Mouse (Mus musculus): ENCODE data around the gene Calhm6. TPM values are rescaled to one million over a fixed set of nuclear protein-coding genes. Genes with fewer than 3 reads are reported as not detected.
A peak's percentile ranks its signal among the peaks of the same experiment; 100 is the strongest.

Calhm6 gene
- polyA plus RNA-seq, 1 experiment: not detected

GRCm38 (mm10) chr10:34141693-34142092 lies 13.9 kb upstream of the Calhm6 start:
- no peak overlapping the region for H3K4me3 ChIP-seq (ENCODE audit: insufficient read depth, poor library complexity, severe bottlenecking)
- no peaks in the 10 kb centered on the region for H3K79me3 ChIP-seq (ENCODE audit: low read depth)
- H3K79me2 ChIP-seq (ENCODE audit: control insufficient read depth, insufficient read depth): no peaks in the 10 kb centered on the region
- TF ChIP-seq FOSL1 (IDR thresholded peaks at IDR 0.05; ENCODE audit: insufficient read depth, low read length, poor library complexity, severe bottlenecking): no peak
- TF ChIP-seq USF1 (IDR thresholded peaks at IDR 0.05; ENCODE audit: low read depth): no peak
- TF ChIP-seq MYOD1 (IDR thresholded peaks at IDR 0.05; ENCODE audit: control insufficient read depth, insufficient read length, low read depth): no peak
- TF ChIP-seq MAX (IDR thresholded peaks at IDR 0.05): no peak
- no peak for TF ChIP-seq CEBPB (IDR thresholded peaks at IDR 0.05; ENCODE audit: low read depth)
- TF ChIP-seq MYOG (IDR thresholded peaks at IDR 0.05; ENCODE audit: control insufficient read depth, extremely low read depth, insufficient read length): no peak
- TF ChIP-seq CTCF (IDR thresholded peaks at IDR 0.05; ENCODE audit: control insufficient read depth, insufficient read depth, insufficient read length): no peak
- H3K27me3 ChIP-seq (ENCODE audit: control insufficient read depth, insufficient read depth, insufficient read length): no peaks in the 10 kb centered on the region
- no peaks in the 10 kb centered on the region for H3K36me3 ChIP-seq (ENCODE audit: control insufficient read depth, insufficient read depth)
- H3ac ChIP-seq (ENCODE audit: control insufficient read depth, insufficient read length, low read depth): no peak overlapping the region

GRCm38 (mm10) chr10:34139768-34140167 lies 12.0 kb upstream of the Calhm6 start:
- no peak for TF ChIP-seq CTCF (IDR thresholded peaks at IDR 0.05; ENCODE audit: control insufficient read depth, insufficient read depth, insufficient read length)
- no peak for TF ChIP-seq MAX (IDR thresholded peaks at IDR 0.05)
- no peak for TF ChIP-seq USF1 (IDR thresholded peaks at IDR 0.05; ENCODE audit: low read depth)
- TF ChIP-seq FOSL1 (IDR thresholded peaks at IDR 0.05; ENCODE audit: insufficient read depth, low read length, poor library complexity, severe bottlenecking): no peak
- TF ChIP-seq MYOD1 (IDR thresholded peaks at IDR 0.05; ENCODE audit: control insufficient read depth, insufficient read length, low read depth): no peak
- TF ChIP-seq CEBPB (IDR thresholded peaks at IDR 0.05; ENCODE audit: low read depth): no peak
- no peak for TF ChIP-seq MYOG (IDR thresholded peaks at IDR 0.05; ENCODE audit: control insufficient read depth, extremely low read depth, insufficient read length)
- Histone ChIP-seq H3K36me3 (ENCODE audit: control insufficient read depth, insufficient read depth) (no peaks in the 10 kb centered on the region), H3K79me2 (ENCODE audit: control insufficient read depth, insufficient read depth) (no peaks in the 10 kb centered on the region), H3ac (ENCODE audit: control insufficient read depth, insufficient read length, low read depth) (no peak overlapping the region), H3K4me3 (ENCODE audit: insufficient read depth, poor library complexity, severe bottlenecking) (no peak overlapping the region), H3K27me3 (ENCODE audit: control insufficient read depth, insufficient read depth, insufficient read length) (no peaks in the 10 kb centered on the region), H3K79me3 (ENCODE audit: low read depth) (no peaks in the 10 kb centered on the region)

GRCm38 (mm10) chr10:34138027-34138426 lies 10.2 kb upstream of the Calhm6 start:
- Histone ChIP-seq H3K79me3 (ENCODE audit: low read depth) (no peaks in the 10 kb centered on the region), H3ac (ENCODE audit: control insufficient read depth, insufficient read length, low read depth) (no peak overlapping the region), H3K4me3 (ENCODE audit: insufficient read depth, poor library complexity, severe bottlenecking) (no peak overlapping the region), H3K36me3 (ENCODE audit: control insufficient read depth, insufficient read depth) (no peaks in the 10 kb centered on the region), H3K79me2 (ENCODE audit: control insufficient read depth, insufficient read depth) (no peaks in the 10 kb centered on the region), H3K27me3 (ENCODE audit: control insufficient read depth, insufficient read depth, insufficient read length) (no peaks in the 10 kb centered on the region)
- TF ChIP-seq FOSL1 (IDR thresholded peaks at IDR 0.05; ENCODE audit: insufficient read depth, low read length, poor library complexity, severe bottlenecking): no peak
- TF ChIP-seq CEBPB (IDR thresholded peaks at IDR 0.05; ENCODE audit: low read depth): no peak
- TF ChIP-seq MAX (IDR thresholded peaks at IDR 0.05): no peak
- no peak for TF ChIP-seq USF1 (IDR thresholded peaks at IDR 0.05; ENCODE audit: low read depth)
- no peak for TF ChIP-seq MYOG (IDR thresholded peaks at IDR 0.05; ENCODE audit: control insufficient read depth, extremely low read depth, insufficient read length)
- no peak for TF ChIP-seq CTCF (IDR thresholded peaks at IDR 0.05; ENCODE audit: control insufficient read depth, insufficient read depth, insufficient read length)
- no peak for TF ChIP-seq MYOD1 (IDR thresholded peaks at IDR 0.05; ENCODE audit: control insufficient read depth, insufficient read length, low read depth)

GRCm38 (mm10) chr10:34136432-34136831 lies 8.6 kb upstream of the Calhm6 start:
- H3K27me3 ChIP-seq (ENCODE audit: control insufficient read depth, insufficient read depth, insufficient read length): no peaks in the 10 kb centered on the region
- H3K79me2 ChIP-seq (ENCODE audit: control insufficient read depth, insufficient read depth): no peaks in the 10 kb centered on the region
- no peak overlapping the region for H3K4me3 ChIP-seq (ENCODE audit: insufficient read depth, poor library complexity, severe bottlenecking)
- H3ac ChIP-seq (ENCODE audit: control insufficient read depth, insufficient read length, low read depth): no peak overlapping the region
- TF ChIP-seq CTCF (IDR thresholded peaks at IDR 0.05; ENCODE audit: control insufficient read depth, insufficient read depth, insufficient read length) (no peak), MYOD1 (IDR thresholded peaks at IDR 0.05; ENCODE audit: control insufficient read depth, insufficient read length, low read depth) (no peak), CEBPB (IDR thresholded peaks at IDR 0.05; ENCODE audit: low read depth) (no peak), MAX (IDR thresholded peaks at IDR 0.05) (no peak)
- no peaks in the 10 kb centered on the region for H3K79me3 ChIP-seq (ENCODE audit: low read depth)
- H3K36me3 ChIP-seq (ENCODE audit: control insufficient read depth, insufficient read depth): no peaks in the 10 kb centered on the region

GRCm38 (mm10) chr10:34131356-34131755 lies 3.6 kb upstream of the Calhm6 start:
- Histone ChIP-seq H3K79me2 (ENCODE audit: control insufficient read depth, insufficient read depth) (no peaks in the 10 kb centered on the region), H3K27me3 (ENCODE audit: control insufficient read depth, insufficient read depth, insufficient read length) (no peaks in the 10 kb centered on the region), H3K36me3 (ENCODE audit: control insufficient read depth, insufficient read depth) (no peaks in the 10 kb centered on the region), H3K79me3 (ENCODE audit: low read depth) (no peaks in the 10 kb centered on the region), H3ac (ENCODE audit: control insufficient read depth, insufficient read length, low read depth) (no peak overlapping the region), H3K4me3 (ENCODE audit: insufficient read depth, poor library complexity, severe bottlenecking) (no peak overlapping the region)
- no peak for TF ChIP-seq MYOD1 (IDR thresholded peaks at IDR 0.05; ENCODE audit: control insufficient read depth, insufficient read length, low read depth)
- no peak for TF ChIP-seq MAX (IDR thresholded peaks at IDR 0.05)
- no peak for TF ChIP-seq USF1 (IDR thresholded peaks at IDR 0.05; ENCODE audit: low read depth)
- no peak for TF ChIP-seq FOSL1 (IDR thresholded peaks at IDR 0.05; ENCODE audit: insufficient read depth, low read length, poor library complexity, severe bottlenecking)
- no peak for TF ChIP-seq CEBPB (IDR thresholded peaks at IDR 0.05; ENCODE audit: low read depth)
- TF ChIP-seq CTCF (IDR thresholded peaks at IDR 0.05; ENCODE audit: control insufficient read depth, insufficient read depth, insufficient read length): no peak
- no peak for TF ChIP-seq MYOG (IDR thresholded peaks at IDR 0.05; ENCODE audit: control insufficient read depth, extremely low read depth, insufficient read length)

- H3ac ChIP-seq (ENCODE audit: control insufficient read depth, insufficient read length, low read depth): no peak overlapping the region
- no peaks in the 10 kb centered on the region for H3K36me3 ChIP-seq (ENCODE audit: control insufficient read depth, insufficient read depth)
- no peaks in the 10 kb centered on the region for H3K27me3 ChIP-seq (ENCODE audit: control insufficient read depth, insufficient read depth, insufficient read length)
- no peak for TF ChIP-seq MAX (IDR thresholded peaks at IDR 0.05)
- peak; percentile 11 for TF ChIP-seq USF1 (IDR thresholded peaks at IDR 0.05; ENCODE audit: low read depth)
- no peak overlapping the region for H3K4me3 ChIP-seq (ENCODE audit: insufficient read depth, poor library complexity, severe bottlenecking)
- H3K79me3 ChIP-seq (ENCODE audit: low read depth): no peaks in the 10 kb centered on the region
- no peaks in the 10 kb centered on the region for H3K79me2 ChIP-seq (ENCODE audit: control insufficient read depth, insufficient read depth)
These were observed 607 bp upstream of the Calhm6 start for GRCm38 (mm10) chr10:34128391-34128790.
